Mouse (Mus musculus) ES-E14 (cell line): Measurements from ENCODE around the gene Snx32. TPM values are rescaled to one million over a fixed set of nuclear protein-coding genes. Genes with fewer than 3 reads are reported as not detected.

Experiments
- DNase-seq: peaks from one replicate; pipeline ENCODE4 v3.0.0-alpha.2; 2013; ENCODE audit warnings: low read depth, low spot score
- H3K27ac ChIP-seq: 2 replicates; pipeline ENCODE4 v1.5.1; 2012; ENCODE audit warnings: low read depth, mild to moderate bottlenecking, low read length, moderate library complexity, mixed read lengths; ENCODE audit not compliant: poor library complexity, insufficient read depth, severe bottlenecking
- H3K36me3 ChIP-seq: 2 replicates; pipeline ENCODE4 v1.6.1; 2012; ENCODE audit warnings: mild to moderate bottlenecking, low read length, moderate library complexity, mixed read lengths; ENCODE audit not compliant: control insufficient read depth, poor library complexity, insufficient read depth, severe bottlenecking
- H3K4me1 ChIP-seq, 2 experiments: fragments of 150-350 bp in 1 of 2; sonication (generic) in 1 of 2; 2 replicates each; pipeline ENCODE4 v1.6.1; 2012; ENCODE audit warnings: low read length in 2 of 2, mild to moderate bottlenecking in 1 of 2, mixed read lengths in 1 of 2; ENCODE audit not compliant: control insufficient read depth in 2 of 2, insufficient read depth in 2 of 2, poor library complexity in 1 of 2
- H3K4me3 ChIP-seq, 2 experiments: fragments of 150-350 bp in 1 of 2; sonication (generic) in 1 of 2; 2 replicates each; pipeline ENCODE4 v1.5.1; 2012; ENCODE audit warnings: low read length in 2 of 2, low read depth in 1 of 2, mild to moderate bottlenecking in 1 of 2, mixed read lengths in 1 of 2; ENCODE audit not compliant: insufficient read depth in 1 of 2, poor library complexity in 1 of 2, severe bottlenecking in 1 of 2
- H3K9ac ChIP-seq: 2 replicates; pipeline ENCODE4 v1.6.1; 2012; ENCODE audit warnings: low read depth, mild to moderate bottlenecking, low read length, mixed read lengths; ENCODE audit not compliant: poor library complexity, insufficient read depth, severe bottlenecking
- H3K9me3 ChIP-seq: fragments of 150-350 bp; sonication (generic); 2 replicates; pipeline ENCODE4 v1.6.1; 2012; ENCODE audit warnings: low read depth, mild to moderate bottlenecking, low read length; ENCODE audit not compliant: control insufficient read depth, insufficient read depth
- CHD2 ChIP-seq: IDR thresholded peaks from 2 replicates; pipeline ENCODE4 v1.6.1; 2014; ENCODE audit warnings: mild to moderate bottlenecking, low read depth, low read length, inconsistent platforms
- HCFC1 ChIP-seq: IDR thresholded peaks from 2 replicates; pipeline ENCODE4 v1.6.1; 2012; ENCODE audit warnings: low read length, inconsistent platforms, borderline replicate concordance; ENCODE audit not compliant: insufficient read depth
- MAFK ChIP-seq: IDR thresholded peaks from 2 replicates; pipeline ENCODE4 v1.6.1; 2014; ENCODE audit warnings: mild to moderate bottlenecking, low read depth, low read length, inconsistent platforms; ENCODE audit not compliant: insufficient read depth
- ZC3H11A ChIP-seq: IDR thresholded peaks from 2 replicates; pipeline ENCODE4 v1.6.1; 2012; ENCODE audit warnings: low read depth, mild to moderate bottlenecking, inconsistent platforms, low read length, borderline replicate concordance
- ZNF384 ChIP-seq: IDR thresholded peaks from 2 replicates; pipeline ENCODE4 v1.6.1; 2012; ENCODE audit warnings: low read depth, low read length, inconsistent platforms
- in situ Hi-C, 2 experiments: fragments of 600-800 bp; cut with MboI; formaldehyde crosslinking; loops; one replicate each; pipeline ENCODE4 v1.15.1; 2025; ENCODE audit warnings: low sequenced_read_pairs in 2 of 2, inconsistent platforms in 1 of 2; ENCODE audit not compliant: unreplicated experiment in 2 of 2
- total RNA-seq: library from RNA; depleted of rRNA; stranded (reverse); fragments of 300-350 nt; gene quantifications from 2 replicates; pipeline ENCODE4 v1.2.3, GENCODE M21; 2012; rRNA removed

The Snx32 gene
- total RNA-seq, 1 experiment = 3.3 TPM

GRCm38 (mm10) chr19:5444371-5444908 is 65.9 kb downstream of the Snx32 start:
- no peak for DNase-seq
- Histone ChIP-seq H3K36me3 (no peaks in the 10 kb centered on the region), H3K9ac (no peak overlapping the region), H3K27ac (no peak overlapping the region), H3K4me1 (peaks cover 0 to 3% of the 10 kb centered on the region in 2 experiments; a peak in 1 of 4 replicates), H3K4me3 (no peak overlapping the region), H3K9me3 (no peaks in the 10 kb centered on the region)
- no peak for TF ChIP-seq ZNF384
- no peak for TF ChIP-seq HCFC1
- no peak for TF ChIP-seq MAFK
- no peak for TF ChIP-seq ZC3H11A
- no peak for TF ChIP-seq CHD2
- in situ Hi-C loops = no loop called here

Other genes starting within 250 kb of the Snx32 start
- 5.4 and 7.2 TPM in 2 replicates for gene Pacs1, start 237.4 kb downstream of the Snx32 start, total RNA-seq
- 165 and 175 TPM in 2 replicates for gene Sf3b2, start 215.1 kb downstream of the Snx32 start, total RNA-seq
- 2.1 and 3.2 TPM in 2 replicates for gene Gal3st3, start 212.2 kb downstream of the Snx32 start, total RNA-seq
- gene Catsper1, start 174.8 kb downstream of the Snx32 start, total RNA-seq = not detected in 2 replicates
- gene Cst6, start 161.0 kb downstream of the Snx32 start, total RNA-seq = 1.1 and 2.1 TPM in 2 replicates
- gene Eif1ad, start 143.8 kb downstream of the Snx32 start, total RNA-seq = 101 and 127 TPM in 2 replicates
- 213 and 281 TPM in 2 replicates for gene Banf1, start 143.4 kb downstream of the Snx32 start, total RNA-seq
- 111 and 118 TPM in 2 replicates for gene Sart1, start 121.8 kb downstream of the Snx32 start, total RNA-seq
- gene Tsga10ip, start 108.0 kb downstream of the Snx32 start, total RNA-seq = 1.5 and 2.7 TPM in 2 replicates
- gene Drap1, start 85.6 kb downstream of the Snx32 start, total RNA-seq = 121 and 124 TPM in 2 replicates
- gene AI837181, start 85.4 kb downstream of the Snx32 start, total RNA-seq = 13.8 and 13.9 TPM in 2 replicates
- gene Fosl1, start 63.0 kb downstream of the Snx32 start, total RNA-seq = 1.0 and 3.0 TPM in 2 replicates
- 4.9 and 5.4 TPM in 2 replicates for gene Ccdc85b, start 52.6 kb downstream of the Snx32 start, total RNA-seq
- 52.4 and 62.0 TPM in 2 replicates for gene Fibp, start 49.9 kb downstream of the Snx32 start, total RNA-seq
- gene Ctsw, start 42.0 kb downstream of the Snx32 start, total RNA-seq = 4.5 and 11.7 TPM in 2 replicates
- 18.0 and 23.9 TPM in 2 replicates for gene Efemp2, start 36.6 kb downstream of the Snx32 start, total RNA-seq
- 31.3 and 36.4 TPM in 2 replicates for gene Mus81, start 22.1 kb downstream of the Snx32 start, total RNA-seq
- 775 and 955 TPM in 2 replicates for gene Cfl1, start 20.1 kb downstream of the Snx32 start, total RNA-seq
- gene 1700020D05Rik, start 6.8 kb downstream of the Snx32 start, total RNA-seq = 1.7 and 1.8 TPM in 2 replicates
- 0.58 and 1.1 TPM in 2 replicates for gene Ovol1, start 50.1 kb upstream of the Snx32 start, total RNA-seq
- gene Ap5b1, start 57.5 kb upstream of the Snx32 start, total RNA-seq = 6.4 and 9.5 TPM in 2 replicates
- gene Rnaseh2c, start 91.3 kb upstream of the Snx32 start, total RNA-seq = 87.9 and 99.5 TPM in 2 replicates
- gene Kat5, start 99.7 kb upstream of the Snx32 start, total RNA-seq = 52.2 and 75.6 TPM in 2 replicates
- 9.7 and 12.1 TPM in 2 replicates for gene Rela, start 126.9 kb upstream of the Snx32 start, total RNA-seq
- 10.5 and 14.5 TPM in 2 replicates for gene Sipa1, start 153.2 kb upstream of the Snx32 start, total RNA-seq
- 15.0 and 19.3 TPM in 2 replicates for gene Map3k11, start 178.2 kb upstream of the Snx32 start, total RNA-seq
- gene Pcnx3, start 178.4 kb upstream of the Snx32 start, total RNA-seq = 63.9 and 98.9 TPM in 2 replicates
- gene Kcnk7, start 193.8 kb upstream of the Snx32 start, total RNA-seq = 0.63 and 0.67 TPM in 2 replicates
- gene Ehbp1l1, start 215.8 kb upstream of the Snx32 start, total RNA-seq = 9.0 and 16.4 TPM in 2 replicates
- 12.3 and 16.4 TPM in 2 replicates for gene Fam89b, start 219.1 kb upstream of the Snx32 start, total RNA-seq
- 7.0 and 7.8 TPM in 2 replicates for gene Ltbp3, start 230.4 kb upstream of the Snx32 start, total RNA-seq